Mouse (Mus musculus): ENCODE measurements at regions not wholly inside any gene's neighbourhood (a gene's known extent, or its start where the extent isn't known, plus 50 kb on each side); places are given as distances from the start of the nearest gene placed in this dataset.

- no peak for DNase-seq
Measured at GRCm38 (mm10) chr2:178840975-178841374, 410.6 kb downstream of the Cdh26 start.

DNA sequence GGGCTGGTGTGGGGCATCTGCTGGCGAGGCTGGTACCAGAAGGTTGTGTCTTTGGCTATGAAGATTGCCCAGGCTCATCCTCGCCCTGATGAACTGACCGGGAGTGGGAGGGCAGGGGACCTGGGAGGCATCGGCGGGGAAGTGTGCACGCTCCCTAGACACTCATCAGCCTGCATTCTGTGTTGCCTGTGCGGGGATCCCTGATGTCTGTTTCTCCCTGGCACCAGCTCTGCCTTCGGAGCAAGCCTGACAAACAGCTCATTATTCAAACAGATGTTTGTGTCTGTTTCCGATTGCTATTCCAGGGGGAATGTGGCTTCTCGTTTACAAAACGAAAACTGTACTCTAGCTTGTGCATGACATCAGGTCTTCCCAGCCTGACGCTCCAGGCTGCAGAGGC is 412.3 kb downstream of the Cdh26 start:
- DNase-seq, result no peak

- no peak for DNase-seq
Measured at GRCm38 (mm10) chr2:178843458-178843857, 413.1 kb downstream of the Cdh26 start.

DNA sequence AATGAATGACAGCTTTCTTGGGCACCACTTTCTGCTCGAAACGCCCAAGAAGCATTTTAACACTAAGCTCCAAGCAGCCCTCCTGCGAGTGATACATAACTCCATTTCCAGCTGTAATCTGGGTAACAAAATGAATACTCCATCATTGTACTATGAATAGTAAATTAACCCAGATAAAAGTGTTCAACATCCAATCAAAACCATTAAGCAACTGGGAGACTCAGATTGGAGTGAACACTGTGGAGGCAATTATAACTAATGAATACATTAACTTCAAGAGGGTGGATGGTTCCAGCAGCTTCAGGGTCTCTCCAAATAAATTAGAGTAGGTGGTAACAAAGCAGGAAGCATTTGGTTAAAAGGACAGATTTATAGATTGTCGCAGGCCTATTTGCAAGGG is 414.2 kb downstream of the Cdh26 start:
- DNase-seq, result no peak

DNA sequence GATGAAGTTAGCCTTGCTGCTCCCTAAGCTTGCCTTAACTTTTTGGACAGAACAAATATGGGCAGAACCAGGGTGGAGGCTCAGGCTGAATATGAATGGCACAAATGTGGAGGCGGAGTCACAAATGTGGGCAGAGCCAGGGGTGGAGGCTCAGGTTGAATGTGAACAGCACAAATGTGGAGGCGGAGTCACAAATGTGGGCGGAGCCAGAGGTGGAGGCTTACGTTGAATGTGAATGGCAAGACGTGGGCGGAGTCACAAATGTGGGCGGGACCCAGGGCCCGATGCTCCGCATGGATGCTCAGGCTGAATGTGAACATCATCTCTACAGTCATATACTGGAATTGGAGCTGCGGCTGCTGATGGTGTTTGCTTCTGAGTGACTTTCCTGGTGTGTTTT is 420.0 kb downstream of the Cdh26 start:
- DNase-seq, result no peak

- DNase-seq, result no peak
Measured at GRCm38 (mm10) chr2:178850769-178851168, 420.4 kb downstream of the Cdh26 start.

- no peak for DNase-seq
Measured at GRCm38 (mm10) chr2:178854012-178854411, 423.7 kb downstream of the Cdh26 start.

- no peak for DNase-seq
Measured at GRCm38 (mm10) chr2:178854760-178855159, 424.4 kb downstream of the Cdh26 start.

GRCm38 (mm10) chr2:178862620-178863019 is 432.3 kb downstream of the Cdh26 start:
- DNase-seq, result no peak

GRCm38 (mm10) chr2:178867086-178867485 is 436.8 kb downstream of the Cdh26 start:
- no peak for DNase-seq

GRCm38 (mm10) chr2:178869160-178869559 is 438.8 kb downstream of the Cdh26 start:
- DNase-seq, result no peak

DNA sequence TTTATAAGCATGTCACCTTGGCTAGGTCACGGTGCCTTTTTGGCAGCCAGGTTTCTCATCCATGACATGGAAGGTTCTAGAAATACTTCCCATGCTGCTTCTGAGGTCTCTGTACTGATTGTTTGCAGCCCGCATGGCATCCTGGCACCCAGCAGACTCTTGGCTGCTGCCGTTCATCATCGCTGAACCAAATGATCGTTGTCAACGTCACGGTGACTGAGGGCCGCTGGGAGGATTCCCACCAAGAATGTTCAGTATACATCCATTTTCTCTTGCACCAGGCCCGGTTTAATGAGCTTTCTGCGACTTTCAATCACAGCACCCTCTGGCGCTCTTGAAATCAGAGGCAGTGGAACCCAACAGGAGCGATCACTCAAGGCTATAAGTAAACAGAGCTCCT is 448.1 kb downstream of the Cdh26 start:
- no peak for DNase-seq

DNA sequence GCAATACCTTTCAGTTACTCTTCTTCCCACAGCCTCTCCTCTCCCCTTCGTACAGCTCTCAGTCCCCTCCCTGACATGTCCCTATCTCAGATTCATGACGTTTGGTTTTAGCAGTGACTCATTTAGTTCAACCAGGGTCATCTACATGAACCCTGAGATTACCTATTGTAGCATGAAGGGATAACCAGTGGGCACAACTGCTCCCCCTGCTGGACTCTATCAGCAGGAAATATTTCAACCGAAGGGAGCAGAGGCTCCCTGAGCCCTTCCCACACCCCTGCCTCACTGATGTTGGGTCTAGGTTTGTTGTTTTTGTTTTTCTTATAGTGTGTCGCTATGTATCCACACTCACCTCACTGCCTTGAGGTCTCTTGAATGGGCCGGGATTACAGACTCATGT is 455.4 kb downstream of the Cdh26 start:
- DNase-seq, result peak in 1 of 2 experiments; percentile 2

GRCm38 (mm10) chr2:178888704-178889103 is 458.4 kb downstream of the Cdh26 start:
- peak; percentile 9 to 14 for DNase-seq

- DNase-seq, result no peak
Measured at GRCm38 (mm10) chr2:178902397-178902796, 472.1 kb downstream of the Cdh26 start.

DNA sequence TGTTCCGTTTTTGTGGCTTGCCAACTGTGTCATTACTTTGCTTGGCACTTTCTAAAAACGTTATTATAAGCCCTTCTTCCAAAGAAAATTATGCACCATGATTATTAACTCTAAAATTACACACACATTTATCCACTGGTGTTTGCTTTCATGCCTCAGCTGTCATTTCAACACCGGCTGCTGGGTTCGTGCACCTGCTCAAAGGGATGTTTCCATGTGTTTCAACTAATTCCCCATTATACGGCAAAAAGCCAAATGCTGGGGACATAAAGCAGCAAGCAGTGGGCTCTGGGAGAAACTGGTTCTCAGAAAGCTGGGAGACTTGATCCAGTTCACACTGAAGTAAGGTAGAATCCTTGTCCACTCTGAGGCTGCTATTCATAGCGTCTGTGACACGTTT is 479.0 kb downstream of the Cdh26 start:
- DNase-seq, result no peak

DNA sequence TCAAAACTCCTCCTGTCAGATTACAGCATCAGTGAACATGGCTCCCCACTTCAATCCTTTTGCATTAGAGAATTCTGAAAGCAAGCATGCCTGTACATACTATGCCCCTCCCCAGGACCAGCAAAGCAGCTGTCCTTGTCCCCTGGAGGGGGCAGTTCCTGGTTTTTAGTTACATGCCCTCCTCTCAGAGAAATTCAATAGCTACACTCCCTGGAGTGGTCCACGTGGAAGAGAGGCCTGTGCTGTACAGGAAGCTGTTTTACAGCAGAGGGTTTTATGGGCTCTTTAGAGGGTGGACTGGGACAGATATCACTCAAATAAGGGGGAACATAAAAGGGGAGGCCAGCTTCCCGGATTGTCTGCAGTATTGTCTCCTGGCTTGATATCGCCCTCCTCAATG is 481.3 kb downstream of the Cdh26 start:
- DNase-seq, result no peak

GRCm38 (mm10) chr2:178916316-178917033 is 486.1 kb downstream of the Cdh26 start:
- no peak for DNase-seq

GRCm38 (mm10) chr2:178924456-178925115 is 494.3 kb downstream of the Cdh26 start:
- no peak for DNase-seq

DNA sequence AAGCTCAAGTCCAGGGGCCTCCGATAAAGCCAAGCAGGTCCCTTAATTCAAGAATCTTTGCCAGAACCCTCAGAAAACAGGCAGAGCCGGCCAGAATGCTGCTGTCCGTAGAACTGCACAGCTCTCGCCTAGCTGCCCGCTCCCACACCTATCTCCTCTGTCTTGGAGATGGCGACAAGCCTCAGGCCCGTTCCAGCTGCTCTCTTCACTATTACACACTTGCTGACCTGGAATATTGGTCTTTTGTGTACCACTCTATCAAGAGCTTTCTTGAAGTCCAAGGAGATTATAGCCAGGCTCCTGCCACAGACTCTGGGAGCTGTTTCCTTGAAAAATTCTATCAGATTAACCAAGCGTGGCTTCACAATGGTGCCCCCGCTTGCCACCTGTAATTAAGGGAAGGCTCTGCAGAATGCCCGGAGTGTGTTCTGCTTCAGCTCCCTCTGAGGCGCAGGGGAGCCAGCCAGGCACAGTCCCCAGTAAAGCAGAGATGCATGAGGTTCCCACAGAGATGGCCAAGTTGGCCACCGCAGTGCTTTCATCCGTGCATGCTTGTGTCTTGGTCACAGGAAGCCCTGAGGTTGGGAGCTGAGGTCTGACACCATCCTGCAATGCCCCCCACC is 496.8 kb downstream of the Cdh26 start:
- DNase-seq, result no peak

GRCm38 (mm10) chr2:178929033-178929432 is 498.7 kb downstream of the Cdh26 start:
- DNase-seq, result no peak

GRCm38 (mm10) chr2:178930125-178930524 is 499.8 kb downstream of the Cdh26 start:
- DNase-seq, result no peak

- no peak for DNase-seq
Measured at GRCm38 (mm10) chr2:178948471-178948870, 493.8 kb upstream of the Cdh4 start.

DNA sequence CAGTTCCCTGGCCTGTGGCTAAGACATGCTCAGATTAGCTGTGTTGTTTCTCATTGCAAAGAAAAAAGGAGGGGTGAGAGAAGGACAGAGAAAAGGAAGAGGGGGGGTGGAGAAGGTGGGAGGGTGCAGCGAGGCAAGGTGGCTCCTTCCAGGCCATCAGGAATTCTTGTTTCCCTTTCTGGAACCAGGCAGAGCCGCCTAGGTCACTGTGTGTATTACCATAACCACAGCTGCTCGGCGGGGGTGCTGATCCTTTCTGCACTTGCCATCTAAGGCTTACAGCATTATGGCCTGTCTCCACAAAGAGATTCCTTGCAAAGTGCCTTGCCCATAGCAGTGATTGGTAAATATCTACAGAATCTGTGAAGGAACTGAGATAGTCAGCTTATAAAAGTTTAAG is 493.1 kb upstream of the Cdh4 start:
- DNase-seq, result no peak

Measured in lung, adult 18-20 months (tissue).